Mouse (Mus musculus): ENCODE measurements around the gene Gab1. TPM values are rescaled to one million over a fixed set of nuclear protein-coding genes. Genes with fewer than 3 reads are reported as not detected.

Gene Gab1
- polyA plus RNA-seq, 1 experiment from 2014 or later, result 13.0 TPM

DNA sequence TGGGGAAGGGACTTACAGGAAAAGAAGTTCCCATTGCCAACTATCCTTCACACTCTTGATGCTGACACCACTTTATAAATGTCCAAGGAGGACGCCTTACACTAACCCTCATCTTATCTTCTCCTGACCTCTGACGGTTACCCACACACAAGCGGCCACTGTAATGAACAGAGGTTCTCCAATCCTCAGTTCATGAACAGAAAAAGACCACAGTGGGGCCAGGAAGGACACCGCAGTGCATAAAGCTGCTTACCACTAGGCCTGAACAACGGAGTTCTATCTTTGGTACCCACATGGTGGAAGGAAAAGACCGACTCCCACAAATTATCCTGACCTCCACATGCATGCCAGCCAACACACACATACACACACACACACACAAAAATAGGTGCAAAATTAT, 28.7 kb downstream of the Gab1 start:
- WGBS, result 95% methylated on average over 6 of the region's 6 CpGs
- no peak overlapping the region for H3K27ac ChIP-seq (replicated peaks)
- no peaks in the 10 kb centered on the region for H3K36me3 ChIP-seq
- no peaks in the 10 kb centered on the region for H3K9me3 ChIP-seq (replicated peaks)
- H3K4me3 ChIP-seq, result no peak overlapping the region
- no peak for DNase-seq (ENCODE audit: low spot score)
- H3K4me1 ChIP-seq, result no peaks in the 10 kb centered on the region; the same call in 1 of the 2 replicates
- H3K27me3 ChIP-seq (ENCODE audit: low read depth, poor library complexity, severe bottlenecking), result no peaks in the 10 kb centered on the region

- 89% methylated on average over 4 of the region's 4 CpGs for WGBS
- H3K4me1 ChIP-seq, result no peaks in the 10 kb centered on the region; the same call in 1 of the 2 replicates
Observed at GRCm38 (mm10) chr8:80850013-80850412, 30.3 kb downstream of the Gab1 start.

GRCm38 (mm10) chr8:80848631-80849030, 31.7 kb downstream of the Gab1 start:
- Histone ChIP-seq H3K27me3 (ENCODE audit: low read depth, poor library complexity, severe bottlenecking) (no peaks in the 10 kb centered on the region), H3K4me3 (no peak overlapping the region), H3K9me3 (replicated peaks) (no peaks in the 10 kb centered on the region), H3K27ac (replicated peaks) (no peak overlapping the region), H3K36me3 (no peaks in the 10 kb centered on the region), H3K4me1 (no peaks in the 10 kb centered on the region; the same call in 1 of the 2 replicates)
- DNase-seq (ENCODE audit: low spot score), result no peak
- whole genome bisulfite sequencing, result 89% methylated on average over 11 of the region's 11 CpGs

More at GRCm38 (mm10) chr8:80850013-80850412, 30.3 kb downstream of the Gab1 start:
- Histone ChIP-seq H3K27me3 (ENCODE audit: low read depth, poor library complexity, severe bottlenecking) (no peaks in the 10 kb centered on the region), H3K9me3 (replicated peaks) (no peaks in the 10 kb centered on the region), H3K4me3 (no peak overlapping the region), H3K36me3 (no peaks in the 10 kb centered on the region), H3K27ac (replicated peaks) (no peak overlapping the region)
- no peak for DNase-seq (ENCODE audit: low spot score)

DNA sequence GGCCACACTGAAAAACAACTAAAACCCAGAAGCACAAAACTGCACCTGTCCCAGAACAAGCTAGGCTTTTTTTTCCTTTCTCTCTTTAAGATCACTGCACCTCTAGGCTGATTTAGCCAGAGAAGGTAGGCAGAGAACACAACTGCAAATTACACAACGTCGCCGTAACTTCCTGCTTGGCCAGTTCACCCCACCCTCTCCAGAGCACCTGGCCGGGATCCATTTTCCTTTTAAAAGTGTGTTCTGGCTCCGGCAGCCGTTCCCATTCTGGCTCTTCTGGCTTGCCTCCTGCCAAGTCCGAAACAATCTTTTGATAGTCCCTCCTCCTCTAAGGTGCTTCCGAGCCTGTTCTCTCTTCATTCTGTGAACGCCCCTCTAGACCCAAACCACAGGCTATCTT, 32.4 kb downstream of the Gab1 start:
- DNase-seq (ENCODE audit: low spot score), result no peak
- Histone ChIP-seq H3K27ac (replicated peaks) (no peak overlapping the region), H3K4me1 (no peaks in the 10 kb centered on the region; the same call in 1 of the 2 replicates), H3K36me3 (no peaks in the 10 kb centered on the region), H3K27me3 (ENCODE audit: low read depth, poor library complexity, severe bottlenecking) (no peaks in the 10 kb centered on the region), H3K4me3 (no peak overlapping the region), H3K9me3 (replicated peaks) (no peaks in the 10 kb centered on the region)
- 86% methylated on average over 9 of the region's 9 CpGs for WGBS

GRCm38 (mm10) chr8:80845284-80845683, 35.0 kb downstream of the Gab1 start:
- WGBS, result 94% methylated on average over 13 of the region's 13 CpGs
- Histone ChIP-seq H3K27me3 (ENCODE audit: low read depth, poor library complexity, severe bottlenecking) (no peaks in the 10 kb centered on the region), H3K27ac (replicated peaks) (no peak overlapping the region), H3K9me3 (replicated peaks) (no peaks in the 10 kb centered on the region), H3K4me1 (no peaks in the 10 kb centered on the region; the same call in 1 of the 2 replicates), H3K36me3 (no peaks in the 10 kb centered on the region), H3K4me3 (no peak overlapping the region)
- no peak for DNase-seq (ENCODE audit: low spot score)

GRCm38 (mm10) chr8:80843744-80844434, 36.4 kb downstream of the Gab1 start:
- WGBS, result 96% methylated on average over 9 of the region's 9 CpGs
- no peak for DNase-seq (ENCODE audit: low spot score)
- H3K4me3 ChIP-seq, result no peak overlapping the region
- no peak overlapping the region for H3K27ac ChIP-seq (replicated peaks)
- H3K4me1 ChIP-seq, result no peaks in the 10 kb centered on the region; the same call in 1 of the 2 replicates
- no peaks in the 10 kb centered on the region for H3K27me3 ChIP-seq (ENCODE audit: low read depth, poor library complexity, severe bottlenecking)
- no peaks in the 10 kb centered on the region for H3K9me3 ChIP-seq (replicated peaks)
- no peaks in the 10 kb centered on the region for H3K36me3 ChIP-seq

DNA sequence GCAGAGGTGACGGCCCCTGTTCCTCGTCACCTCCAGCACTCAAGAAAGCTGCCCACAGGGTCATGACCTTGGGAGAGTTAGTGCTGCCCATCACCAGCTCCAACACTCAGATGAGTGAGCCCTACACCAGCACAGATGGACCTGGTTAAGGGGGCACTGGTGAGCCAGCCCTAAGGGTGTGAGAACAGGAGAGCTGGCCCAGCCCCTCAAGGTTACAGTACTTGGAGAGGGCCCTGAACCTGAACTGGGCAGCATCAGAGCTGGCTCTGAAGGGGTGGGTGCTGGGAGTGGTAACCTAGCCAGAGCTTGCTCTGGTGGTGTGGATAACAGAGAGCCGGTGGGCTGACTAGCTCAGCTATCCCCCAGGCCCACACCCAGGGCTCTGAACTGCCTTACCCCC, 37.8 kb downstream of the Gab1 start:
- Histone ChIP-seq H3K27ac (replicated peaks) (no peak overlapping the region), H3K9me3 (replicated peaks) (no peaks in the 10 kb centered on the region), H3K27me3 (ENCODE audit: low read depth, poor library complexity, severe bottlenecking) (no peaks in the 10 kb centered on the region), H3K4me1 (no peaks in the 10 kb centered on the region), H3K36me3 (no peaks in the 10 kb centered on the region), H3K4me3 (no peak overlapping the region)
- no peak for DNase-seq (ENCODE audit: low spot score)
- WGBS, result 86% methylated on average over 3 of the region's 3 CpGs

- Histone ChIP-seq H3K27me3 (ENCODE audit: low read depth, poor library complexity, severe bottlenecking) (no peaks in the 10 kb centered on the region), H3K4me3 (no peak overlapping the region), H3K27ac (replicated peaks) (no peak overlapping the region), H3K9me3 (replicated peaks) (no peaks in the 10 kb centered on the region), H3K4me1 (0 out of 2 replicates have a peak, but pooled peaks cover 8% of the 10 kb centered on the region), H3K36me3 (no peaks in the 10 kb centered on the region)
- WGBS, result 90% methylated on average over 6 of the region's 6 CpGs
- no peak for DNase-seq (ENCODE audit: low spot score)
Observed at GRCm38 (mm10) chr8:80840090-80840489, 40.2 kb downstream of the Gab1 start.

GRCm38 (mm10) chr8:80838199-80838598, 42.1 kb downstream of the Gab1 start:
- WGBS, result 64% methylated on average over 6 of the region's 6 CpGs

GRCm38 (mm10) chr8:80835401-80835800, 44.9 kb downstream of the Gab1 start:
- no peak overlapping the region for H3K4me3 ChIP-seq
- peaks cover 20% of the 10 kb centered on the region for H3K4me1 ChIP-seq
- WGBS, result 65% methylated on average over 6 of the region's 6 CpGs
- no peaks in the 10 kb centered on the region for H3K9me3 ChIP-seq (replicated peaks)
- no peak for DNase-seq (ENCODE audit: low spot score)
- no peak overlapping the region for H3K27ac ChIP-seq (replicated peaks)
- H3K27me3 ChIP-seq (ENCODE audit: low read depth, poor library complexity, severe bottlenecking), result no peaks in the 10 kb centered on the region
- no peaks in the 10 kb centered on the region for H3K36me3 ChIP-seq

More at GRCm38 (mm10) chr8:80838199-80838598, 42.1 kb downstream of the Gab1 start:
- DNase-seq (ENCODE audit: low spot score), result no peak
- Histone ChIP-seq H3K4me3 (no peak overlapping the region), H3K27ac (replicated peaks) (no peak overlapping the region), H3K27me3 (ENCODE audit: low read depth, poor library complexity, severe bottlenecking) (no peaks in the 10 kb centered on the region), H3K36me3 (no peaks in the 10 kb centered on the region), H3K4me1 (0 out of 2 replicates have a peak, but pooled peaks cover 11% of the 10 kb centered on the region), H3K9me3 (replicated peaks) (no peaks in the 10 kb centered on the region)

DNA sequence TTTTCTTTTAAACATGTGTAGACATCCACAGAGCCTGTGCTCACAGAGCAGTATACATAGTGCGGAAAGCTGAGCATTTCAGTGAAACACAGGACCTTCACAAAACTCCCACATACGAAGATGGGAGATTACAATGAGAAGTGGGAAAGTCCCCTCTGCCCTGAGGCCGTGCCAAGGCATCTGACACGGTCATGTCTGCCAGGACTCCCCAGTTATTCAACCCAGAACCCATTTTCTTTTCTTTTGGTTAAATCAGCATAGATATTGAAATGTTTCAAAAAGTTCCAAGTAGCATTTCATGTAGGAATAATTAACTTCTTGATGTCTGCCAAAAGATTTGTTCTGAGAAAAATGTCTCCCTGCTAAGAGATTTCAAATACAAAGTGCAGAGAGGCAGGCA, 45.9 kb downstream of the Gab1 start:
- no peaks in the 10 kb centered on the region for H3K27me3 ChIP-seq (ENCODE audit: low read depth, poor library complexity, severe bottlenecking)
- H3K4me3 ChIP-seq, result no peak overlapping the region
- H3K36me3 ChIP-seq, result no peaks in the 10 kb centered on the region
- no peak for DNase-seq (ENCODE audit: low spot score)
- no peaks in the 10 kb centered on the region for H3K9me3 ChIP-seq (replicated peaks)
- WGBS, result 87% methylated on average over 4 of the region's 4 CpGs
- peaks cover 24% of the 10 kb centered on the region for H3K4me1 ChIP-seq
- H3K27ac ChIP-seq (replicated peaks), result no peak overlapping the region

GRCm38 (mm10) chr8:80832534-80832933, 47.8 kb downstream of the Gab1 start:
- no peak overlapping the region for H3K27ac ChIP-seq (replicated peaks)
- no peak overlapping the region for H3K4me3 ChIP-seq
- H3K27me3 ChIP-seq (ENCODE audit: low read depth, poor library complexity, severe bottlenecking), result no peaks in the 10 kb centered on the region
- H3K9me3 ChIP-seq (replicated peaks), result no peaks in the 10 kb centered on the region
- DNase-seq (ENCODE audit: low spot score), result no peak
- no peaks in the 10 kb centered on the region for H3K36me3 ChIP-seq
- H3K4me1 ChIP-seq, result peaks cover 24% of the 10 kb centered on the region

- no peak for DNase-seq (ENCODE audit: low spot score)
- Histone ChIP-seq H3K27ac (replicated peaks) (no peak overlapping the region), H3K27me3 (ENCODE audit: low read depth, poor library complexity, severe bottlenecking) (no peaks in the 10 kb centered on the region), H3K4me3 (no peak overlapping the region), H3K36me3 (no peaks in the 10 kb centered on the region), H3K9me3 (replicated peaks) (no peaks in the 10 kb centered on the region), H3K4me1 (peaks cover 24% of the 10 kb centered on the region)
- 94% methylated on average over 5 of the region's 5 CpGs for whole genome bisulfite sequencing
Observed at GRCm38 (mm10) chr8:80831876-80832524, 48.3 kb downstream of the Gab1 start.

All from midbrain, embryonic 10.5 days (tissue).